Mouse (Mus musculus) bone marrow, adult 2 months (tissue): ENCODE results near the gene Ptchd4.

Experiments used
- CTCF ChIP-seq: fragments of 200-500 bp; IDR thresholded peaks from 2 replicates; pipeline ENCODE4 v1.5.1; 2011; ENCODE audit warnings: low read length, control low read depth; ENCODE audit not compliant: control insufficient read depth, insufficient read depth
- POLR2A ChIP-seq: fragments of 200-500 bp; IDR thresholded peaks from 2 replicates; pipeline ENCODE4 v1.6.1; 2011; ENCODE audit warnings: low read depth, mild to moderate bottlenecking, control low read depth, low read length, borderline replicate concordance; ENCODE audit not compliant: control insufficient read depth

DNA sequence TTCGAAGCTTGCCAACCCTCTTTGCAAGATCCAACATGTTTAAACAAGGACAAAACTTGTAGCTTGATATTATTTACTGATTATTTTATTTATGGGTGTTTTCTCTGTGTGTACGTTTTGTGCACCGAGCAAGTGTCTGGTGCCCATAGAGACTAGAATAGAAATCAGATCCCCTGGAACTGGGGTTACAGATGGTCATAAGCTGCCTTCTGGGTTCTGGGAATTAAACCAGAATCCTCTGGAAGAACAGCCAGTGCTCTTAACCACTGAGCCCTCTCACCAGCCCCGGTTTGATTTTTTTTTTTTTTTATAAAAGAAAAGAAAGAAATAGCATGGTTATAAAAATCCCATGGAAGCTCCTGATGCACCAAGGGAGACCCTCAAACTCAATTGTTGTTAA is 59.1 kb downstream of the Ptchd4 start:
- no peak for TF ChIP-seq CTCF
- TF ChIP-seq POLR2A = no peak
